Mouse (Mus musculus): ENCODE results near the gene St6galnac3.

Gene St6galnac3

GRCm38 (mm10) chr3:153348797-153349465 is 376.0 kb downstream of the St6galnac3 start:
- no peak for DNase-seq (ENCODE audit: low spot score)

GRCm38 (mm10) chr3:153344979-153345378 is 380.0 kb downstream of the St6galnac3 start:
- DNase-seq (ENCODE audit: low spot score) = no peak

GRCm38 (mm10) chr3:153339940-153340339 is 385.0 kb downstream of the St6galnac3 start:
- no peak for DNase-seq (ENCODE audit: low spot score)

- DNase-seq (ENCODE audit: low spot score) = no peak
Observed at GRCm38 (mm10) chr3:153339091-153339490, 385.9 kb downstream of the St6galnac3 start.

- no peak for DNase-seq (ENCODE audit: low spot score)
Observed at GRCm38 (mm10) chr3:153337779-153338178, 387.2 kb downstream of the St6galnac3 start.

GRCm38 (mm10) chr3:153337221-153337620 is 387.8 kb downstream of the St6galnac3 start:
- DNase-seq (ENCODE audit: low spot score) = no peak

- no peak for DNase-seq (ENCODE audit: low spot score)
Observed at GRCm38 (mm10) chr3:153334152-153334825, 390.7 kb downstream of the St6galnac3 start.

GRCm38 (mm10) chr3:153324307-153324706 is 400.7 kb downstream of the St6galnac3 start:
- DNase-seq (ENCODE audit: low spot score) = no peak

- DNase-seq (ENCODE audit: low spot score) = no peak
Observed at GRCm38 (mm10) chr3:153323446-153323845, 401.5 kb downstream of the St6galnac3 start.

GRCm38 (mm10) chr3:153313583-153313982 is 411.4 kb downstream of the St6galnac3 start:
- DNase-seq (ENCODE audit: low spot score) = no peak

- DNase-seq (ENCODE audit: low spot score) = no peak
Observed at GRCm38 (mm10) chr3:153313167-153313566, 411.8 kb downstream of the St6galnac3 start.

- no peak for DNase-seq (ENCODE audit: low spot score)
Observed at GRCm38 (mm10) chr3:153312006-153312405, 413.0 kb downstream of the St6galnac3 start.

- no peak for DNase-seq (ENCODE audit: low spot score)
Observed at GRCm38 (mm10) chr3:153308379-153308778, 416.6 kb downstream of the St6galnac3 start.

- DNase-seq (ENCODE audit: low spot score) = no peak
Observed at GRCm38 (mm10) chr3:153305153-153305552, 419.8 kb downstream of the St6galnac3 start.

GRCm38 (mm10) chr3:153302376-153302775 is 422.6 kb downstream of the St6galnac3 start:
- no peak for DNase-seq (ENCODE audit: low spot score)

- peak; percentile 15 for DNase-seq (ENCODE audit: low spot score)
Observed at GRCm38 (mm10) chr3:153296375-153297068, 428.5 kb downstream of the St6galnac3 start.

- no peak for DNase-seq (ENCODE audit: low spot score)
Observed at GRCm38 (mm10) chr3:153292853-153293252, 432.1 kb downstream of the St6galnac3 start.

GRCm38 (mm10) chr3:153292363-153292762 is 432.6 kb downstream of the St6galnac3 start:
- DNase-seq (ENCODE audit: low spot score) = no peak

GRCm38 (mm10) chr3:153291406-153292045 is 433.4 kb downstream of the St6galnac3 start:
- DNase-seq (ENCODE audit: low spot score) = no peak

GRCm38 (mm10) chr3:153289971-153290370 is 435.0 kb downstream of the St6galnac3 start:
- no peak for DNase-seq (ENCODE audit: low spot score)

GRCm38 (mm10) chr3:153287564-153287963 is 437.4 kb downstream of the St6galnac3 start:
- no peak for DNase-seq (ENCODE audit: low spot score)

- no peak for DNase-seq (ENCODE audit: low spot score)
Observed at GRCm38 (mm10) chr3:153287081-153287480, 437.9 kb downstream of the St6galnac3 start.
